Mouse (Mus musculus): Measurements from ENCODE around the gene Pus3.

GRCm38 (mm10) chr9:35614005-35614404 is 55.6 kb downstream of the Pus3 start:
- TF ChIP-seq CTCF (IDR thresholded peaks at IDR 0.05; ENCODE audit: low read depth), result peak; percentile 49
- TF ChIP-seq EP300 (IDR thresholded peaks at IDR 0.05; ENCODE audit: low read depth), result no peak

Data from heart, postnatal 0 days (tissue).